Mouse (Mus musculus) testis, adult 2 months (tissue): ENCODE measurements around the gene Slc25a25.

Experiments
- CTCF ChIP-seq: fragments of 200-500 bp; IDR thresholded peaks from 2 replicates; pipeline ENCODE4 v1.5.1; 2012; ENCODE audit warnings: low read depth, mild to moderate bottlenecking, inconsistent platforms, low read length, moderate library complexity; ENCODE audit not compliant: control insufficient read depth, insufficient read depth, insufficient replicate concordance
- POLR2A ChIP-seq: fragments of 200-500 bp; IDR thresholded peaks from 2 replicates; pipeline ENCODE4 v1.6.1; 2012; ENCODE audit warnings: low read depth, mild to moderate bottlenecking, inconsistent platforms, low read length, moderate library complexity; ENCODE audit not compliant: control insufficient read depth

- no peak for TF ChIP-seq CTCF
- no peak for TF ChIP-seq POLR2A
Measured at GRCm38 (mm10) chr2:32418430-32419151, 32.7 kb downstream of the Slc25a25 start.
